Comparison of ENCODE assay signal across 8 mouse cellular contexts in genomic region chr8:69974194-69974614, GRCm38 (mm10). TPM values are rescaled to one million over a fixed set of nuclear protein-coding genes. Genes with fewer than 3 reads are reported as not detected.
A peak's percentile ranks its signal among the peaks of the same experiment; 100 is the strongest.
DNase-seq lines count a peak whose midpoint lies in the region; ATAC-seq and TF ChIP-seq lines count a peak whose summit lies in the region.

No protein-coding gene starts in this region.

- WGBS in hindbrain, embryonic 15.5 days = under 1% methylated on average over 38 of the region's 50 CpGs

- peak overlapping the region; percentile 96 for H3K4me3 ChIP-seq in hindbrain, embryonic 15.5 days

- DNase-seq in Patski (ENCODE audit: low read depth, low spot score) = peak; percentile 86
- peak; percentile 95 to 97 for DNase-seq in cerebellum, postnatal 14 days
- peak; percentile 80 for DNase-seq in frontal cortex, postnatal 25 days (ENCODE audit: low spot score in 2 of 2)
- peak; percentile 91 for DNase-seq in left cerebral cortex, adult 11 months (ENCODE audit: low spot score)
- peak; percentile 97 to 99 for DNase-seq in lung, postnatal 4 days
- peak; percentile 93 for DNase-seq in retina, postnatal 7 days (ENCODE audit: low read depth, low spot score)
- peak; percentile 94 for DNase-seq in urinary bladder, adult 2 months (ENCODE audit: low spot score)

- H3K9me3 ChIP-seq in hindbrain, embryonic 15.5 days = no peaks in the 10 kb centered on the region

- no peaks in the 10 kb centered on the region for H3K27me3 ChIP-seq in Patski
- no peaks in the 10 kb centered on the region for H3K27me3 ChIP-seq in hindbrain, embryonic 15.5 days

- peak overlapping the region; percentile 80 for H3K27ac ChIP-seq in hindbrain, embryonic 15.5 days (replicated peaks)

- no peaks in the 10 kb centered on the region for H3K36me3 ChIP-seq in hindbrain, embryonic 15.5 days

- CTCF ChIA-PET in Patski (lab: Charles Lee) = interaction anchor here (0.8 to 1.1 kb wide), 2 partner anchors 12 to 28 kb away, joined by 3 read pairs; no protein-coding TSS in a partner anchor

- TF ChIP-seq CTCF in Patski (IDR thresholded peaks at IDR 0.05) = no peak

- H3K4me2 ChIP-seq in hindbrain, embryonic 15.5 days = peak overlapping the region; percentile 95

- peak overlapping the region; percentile 86 for H3K9ac ChIP-seq in hindbrain, embryonic 15.5 days

- H3K4me1 ChIP-seq in hindbrain, embryonic 15.5 days (replicated peaks) = peaks cover 37% of the 10 kb centered on the region

- in situ Hi-C loops in Patski (cut with MboI; ENCODE audit: low pct_unique_long_range_greater_than_20kb) = no loop called here

- POLR2A ChIA-PET in Patski (lab: Charles Lee) = no interaction called here

- peak; percentile 93 for ATAC-seq in Patski
- peak; percentile 94 for ATAC-seq in hindbrain, embryonic 15.5 days (ENCODE audit: low FRiP score, low read depth)

RNA-seq across cellular contexts. Expression of gene Gatad2a, which starts 22.0 kb away (rescaled TPM):
- polyA plus RNA-seq in Patski (2021) = 75.2 TPM
- polyA plus RNA-seq in hindbrain, embryonic 15.5 days (2015; fragmentation: Nextera tagmentation; extraction: Ambion mirVana) = 31.7 and 33.1 TPM in 2 replicates
- polyA plus RNA-seq in urinary bladder, adult 2 months (2012; rRNA removed) = 28.8 and 38.7 TPM in 2 replicates

Comparison
In these comparisons a context has a peak if more than half of its experiments do, and no peak if none do; other contexts are left out.
1. Peak in every context shown above with its lines: DNase-seq, ATAC-seq, H3K4me3 ChIP-seq and H3K27ac ChIP-seq.